Mouse (Mus musculus) stomach, embryonic 14.5 days (tissue): Measurements from ENCODE around the gene Rab3gap2. TPM values are rescaled to one million over a fixed set of nuclear protein-coding genes. Genes with fewer than 3 reads are reported as not detected.
A peak's percentile ranks its signal among the peaks of the same experiment; 100 is the strongest.

Experiments
- ATAC-seq: fragments of 200-750 bp; cut with Nextera tagmentation; 2 replicates; pipeline ENCODE4 v1.8.0; 2017; ENCODE audit warnings: low read depth, moderate TSS enrichment; ENCODE audit not compliant: insufficient number of reproducible peaks, insufficient read depth, low FRiP score
- H3K27ac ChIP-seq: fragments of 300-500 bp; sonication (generic); 2 replicates; pipeline ENCODE4 v1.5.1; 2014; ENCODE audit warnings: mild to moderate bottlenecking, low read length, moderate library complexity, mixed read lengths
- H3K27me3 ChIP-seq: fragments of 300-500 bp; sonication (generic); 2 replicates; pipeline ENCODE4 v1.6.1; 2014; ENCODE audit warnings: low read length, control low read depth, mixed read lengths; ENCODE audit not compliant: control insufficient read depth, insufficient read depth
- H3K36me3 ChIP-seq: fragments of 300-500 bp; sonication (generic); 2 replicates; pipeline ENCODE4 v1.6.1; 2014; ENCODE audit warnings: mild to moderate bottlenecking, control low read depth, low read length, moderate library complexity, mixed read lengths; ENCODE audit not compliant: control insufficient read depth, insufficient read depth
- H3K4me1 ChIP-seq: fragments of 300-500 bp; sonication (generic); 2 replicates; pipeline ENCODE4 v1.6.1; 2014; ENCODE audit warnings: low read length, control low read depth, mixed read lengths; ENCODE audit not compliant: control insufficient read depth, insufficient read depth
- H3K4me2 ChIP-seq: fragments of 300-500 bp; sonication (generic); replicated peaks from 2 replicates; pipeline ENCODE4 v1.6.1; 2014; ENCODE audit warnings: low read depth, low read length, control low read depth
- H3K4me3 ChIP-seq: fragments of 300-500 bp; sonication (generic); 2 replicates; pipeline ENCODE4 v1.5.1; 2014; ENCODE audit warnings: low read depth, low read length, control low read depth
- H3K9ac ChIP-seq: fragments of 300-500 bp; sonication (generic); replicated peaks from 2 replicates; pipeline ENCODE4 v1.6.1; 2014; ENCODE audit warnings: low read depth, mild to moderate bottlenecking, control low read depth, low read length, moderate library complexity, mixed read lengths
- H3K9me3 ChIP-seq: fragments of 300-500 bp; sonication (generic); 2 replicates; pipeline ENCODE4 v1.6.1; 2016; ENCODE audit warnings: low read depth, low read length, control low read depth; ENCODE audit not compliant: control insufficient read depth
- WGBS: fragments of 180-500 bp; shearing (Covaris S2); extraction: QIAGEN DNeasy Blood & Tissue Kit; methylation state at CpG from one replicate; pipeline ENCODE4 v1.1.7; 2014; 5-methylcytosine and 5-hydroxymethylcytosine counted together
- polyA plus RNA-seq: library from polyadenylated mRNA; unstranded; fragments of >200 nt; fragmentation: Nextera tagmentation; extraction: Ambion mirVana; gene quantifications from 2 replicates; pipeline ENCODE4 v1.2.1, GENCODE M21; 2014

Gene Rab3gap2
- polyA plus RNA-seq, 1 experiment from 2014 or later = 24.9 TPM

GRCm38 (mm10) chr1:185236530-185236929, 32.6 kb downstream of the Rab3gap2 start:
- no peak overlapping the region for H3K27ac ChIP-seq
- no peaks in the 10 kb centered on the region for H3K4me1 ChIP-seq
- H3K27me3 ChIP-seq = no peaks in the 10 kb centered on the region
- no peak overlapping the region for H3K4me3 ChIP-seq
- no peak overlapping the region for H3K4me2 ChIP-seq
- no peak for ATAC-seq
- 85% methylated on average over 4 of the region's 4 CpGs for WGBS
- no peak overlapping the region for H3K9ac ChIP-seq
- peaks cover 31% of the 10 kb centered on the region for H3K36me3 ChIP-seq
- no peaks in the 10 kb centered on the region for H3K9me3 ChIP-seq

- no peak overlapping the region for H3K4me3 ChIP-seq
- H3K4me1 ChIP-seq = no peaks in the 10 kb centered on the region
- no peaks in the 10 kb centered on the region for H3K9me3 ChIP-seq
- H3K27me3 ChIP-seq = no peaks in the 10 kb centered on the region
- 81% methylated on average over 8 of the region's 8 CpGs for WGBS
- H3K27ac ChIP-seq = no peak overlapping the region
- ATAC-seq = no peak
- H3K9ac ChIP-seq = no peak overlapping the region
- H3K4me2 ChIP-seq = no peak overlapping the region
- H3K36me3 ChIP-seq = peaks cover 42% of the 10 kb centered on the region
Measured at GRCm38 (mm10) chr1:185243013-185243412, 39.1 kb downstream of the Rab3gap2 start.

- ATAC-seq = no peak
- Histone ChIP-seq H3K4me1 (no peaks in the 10 kb centered on the region), H3K4me2 (no peak overlapping the region), H3K9ac (no peak overlapping the region), H3K36me3 (peaks cover 34% of the 10 kb centered on the region), H3K4me3 (no peak overlapping the region), H3K27me3 (no peaks in the 10 kb centered on the region), H3K27ac (no peak overlapping the region), H3K9me3 (no peaks in the 10 kb centered on the region)
- WGBS = 59% methylated on average over 6 of the region's 7 CpGs
Measured at GRCm38 (mm10) chr1:185245456-185245855, 41.5 kb downstream of the Rab3gap2 start.

- Histone ChIP-seq H3K36me3 (peaks cover 32% of the 10 kb centered on the region), H3K4me1 (no peaks in the 10 kb centered on the region), H3K9ac (no peak overlapping the region), H3K27me3 (no peaks in the 10 kb centered on the region), H3K4me3 (no peak overlapping the region), H3K4me2 (no peak overlapping the region), H3K9me3 (no peaks in the 10 kb centered on the region), H3K27ac (no peak overlapping the region)
- no peak for ATAC-seq
- 82% methylated on average over 20 of the region's 20 CpGs for WGBS
Measured at GRCm38 (mm10) chr1:185247429-185248085, 43.6 kb downstream of the Rab3gap2 start.

- Histone ChIP-seq H3K9me3 (no peaks in the 10 kb centered on the region), H3K4me2 (no peak overlapping the region), H3K27me3 (no peaks in the 10 kb centered on the region), H3K4me3 (no peak overlapping the region), H3K27ac (no peak overlapping the region), H3K4me1 (no peaks in the 10 kb centered on the region), H3K36me3 (peaks cover 31% of the 10 kb centered on the region), H3K9ac (no peak overlapping the region)
- no peak for ATAC-seq
- 75% methylated on average over 8 of the region's 8 CpGs for WGBS
Measured at GRCm38 (mm10) chr1:185248728-185249127, 44.8 kb downstream of the Rab3gap2 start.

GRCm38 (mm10) chr1:185252351-185252750, 48.4 kb downstream of the Rab3gap2 start:
- no peak for ATAC-seq
- 70% methylated on average over 3 of the region's 3 CpGs for WGBS
- no peaks in the 10 kb centered on the region for H3K9me3 ChIP-seq
- no peak overlapping the region for H3K4me3 ChIP-seq
- no peak overlapping the region for H3K4me2 ChIP-seq
- no peak overlapping the region for H3K27ac ChIP-seq
- H3K36me3 ChIP-seq = peaks cover 27% of the 10 kb centered on the region
- no peaks in the 10 kb centered on the region for H3K4me1 ChIP-seq
- no peak overlapping the region for H3K9ac ChIP-seq
- no peaks in the 10 kb centered on the region for H3K27me3 ChIP-seq

- H3K36me3 ChIP-seq = peaks cover 27% of the 10 kb centered on the region
Measured at GRCm38 (mm10) chr1:185253140-185253892, 49.4 kb downstream of the Rab3gap2 start.

GRCm38 (mm10) chr1:185255336-185255735, 51.4 kb downstream of the Rab3gap2 start:
- Histone ChIP-seq H3K27me3 (no peaks in the 10 kb centered on the region), H3K4me2 (no peak overlapping the region), H3K27ac (no peak overlapping the region), H3K36me3 (peaks cover 31% of the 10 kb centered on the region), H3K4me3 (no peak overlapping the region), H3K4me1 (no peaks in the 10 kb centered on the region), H3K9me3 (no peaks in the 10 kb centered on the region), H3K9ac (no peak overlapping the region)
- no peak for ATAC-seq
- WGBS = 91% methylated on average over 12 of the region's 12 CpGs

More at GRCm38 (mm10) chr1:185253140-185253892, 49.4 kb downstream of the Rab3gap2 start:
- H3K4me1 ChIP-seq = no peaks in the 10 kb centered on the region
- no peaks in the 10 kb centered on the region for H3K27me3 ChIP-seq
- 0 out of 2 replicates have a peak, but pooled peaks have one; percentile 65 for ATAC-seq
- WGBS = 55% methylated on average over 12 of the region's 12 CpGs
- no peak overlapping the region for H3K9ac ChIP-seq
- H3K9me3 ChIP-seq = no peaks in the 10 kb centered on the region
- H3K4me3 ChIP-seq = no peak overlapping the region
- H3K4me2 ChIP-seq = no peak overlapping the region
- H3K27ac ChIP-seq = peak overlapping the region; percentile 33; the same call in 1 of the 2 replicates
